Mouse (Mus musculus): ENCODE data around the gene Prmt8. TPM values are rescaled to one million over a fixed set of nuclear protein-coding genes. Genes with fewer than 3 reads are reported as not detected.

The Prmt8 gene
- not detected for polyA plus RNA-seq (2017; shearing (Covaris generic))

GRCm38 (mm10) chr6:127769275-127770156 lies at the start of gene Prmt8:
TSS of gene Prmt8 (minus strand) at chr6:127769472.

Other genes with a start within 250 kb of the Prmt8 start
- 24.7 TPM for gene Cracr2a, start 208.1 kb downstream of the Prmt8 start, polyA plus RNA-seq (2017; shearing (Covaris generic))
- not detected for gene Tspan11, start 118.1 kb upstream of the Prmt8 start, polyA plus RNA-seq (2017; shearing (Covaris generic))